Mouse (Mus musculus): ENCODE measurements around the gene Dnah7a.
"Not testable (repeated sequence)": the region's sequence is repeated elsewhere in the genome, so short reads cannot be mapped to it uniquely, and the experiment has no call there.

DNA sequence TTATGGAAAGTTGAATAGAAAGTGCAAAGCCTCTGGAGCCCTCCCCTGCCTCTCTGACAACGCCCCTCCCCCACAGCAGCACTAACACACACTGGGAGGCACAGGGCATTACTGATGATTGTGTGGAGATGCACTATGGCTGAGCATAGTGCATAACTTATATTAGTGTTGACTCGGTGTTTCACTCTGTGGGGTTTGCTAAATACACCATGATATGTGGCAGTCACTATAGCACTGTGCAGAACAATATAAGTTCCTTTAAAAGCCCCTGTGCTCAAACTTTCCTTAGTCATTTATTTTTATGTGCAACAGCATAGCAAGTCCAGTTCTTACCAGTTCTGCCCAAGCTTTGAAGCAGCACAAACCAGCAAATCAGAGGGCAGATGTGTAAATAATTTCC, 168.2 kb downstream of the Dnah7a start:
- not testable (repeated sequence) for TF ChIP-seq POLR2A (IDR thresholded peaks at IDR 0.05; ENCODE audit: extremely low read depth, insufficient read depth, low read length); CTCF (IDR thresholded peaks at IDR 0.05; ENCODE audit: low read depth, low read length)
